Mouse (Mus musculus) limb, embryonic 13.5 days (tissue): Measurements from ENCODE around the gene Tbc1d2. TPM values are rescaled to one million over a fixed set of nuclear protein-coding genes. Genes with fewer than 3 reads are reported as not detected.
A peak's percentile ranks its signal among the peaks of the same experiment; 100 is the strongest.
"Not testable (repeated sequence)": the region's sequence is repeated elsewhere in the genome, so short reads cannot be mapped to it uniquely, and the experiment has no call there.

Experiments
- ATAC-seq: fragments of 200-750 bp; cut with Nextera tagmentation; 2 replicates; pipeline ENCODE4 v1.8.0; 2017; ENCODE audit warnings: low read depth, moderate number of reproducible peaks, moderate TSS enrichment; ENCODE audit not compliant: low FRiP score
- H3K27ac ChIP-seq: fragments of 300-500 bp; sonication (generic); 2 replicates; pipeline ENCODE4 v1.5.1; 2015; ENCODE audit warnings: inconsistent platforms, mild to moderate bottlenecking, moderate library complexity
- H3K27me3 ChIP-seq: fragments of 300-500 bp; sonication (generic); 2 replicates; pipeline ENCODE4 v1.6.1; 2015; ENCODE audit warnings: mild to moderate bottlenecking, inconsistent platforms
- H3K36me3 ChIP-seq: fragments of 300-500 bp; sonication (generic); 2 replicates; pipeline ENCODE4 v1.6.1; 2015; ENCODE audit warnings: inconsistent platforms, mild to moderate bottlenecking, moderate library complexity
- H3K4me1 ChIP-seq: fragments of 300-500 bp; sonication (generic); 2 replicates; pipeline ENCODE4 v1.6.1; 2015; ENCODE audit warnings: inconsistent platforms
- H3K4me2 ChIP-seq: fragments of 300-500 bp; sonication (generic); replicated peaks from 2 replicates; pipeline ENCODE4 v1.6.1; 2015; ENCODE audit warnings: inconsistent platforms, mild to moderate bottlenecking, moderate library complexity
- H3K4me3 ChIP-seq: fragments of 300-500 bp; sonication (generic); 2 replicates; pipeline ENCODE4 v1.5.1; 2015; ENCODE audit warnings: moderate library complexity, mild to moderate bottlenecking, inconsistent platforms
- H3K9ac ChIP-seq: fragments of 300-500 bp; sonication (generic); 2 replicates; pipeline ENCODE4 v1.6.1; 2015; ENCODE audit warnings: mild to moderate bottlenecking, inconsistent platforms
- H3K9me3 ChIP-seq: fragments of 300-500 bp; sonication (generic); 2 replicates; pipeline ENCODE4 v1.6.1; 2016; ENCODE audit warnings: inconsistent platforms
- WGBS: fragments of 180-500 bp; shearing (Covaris S2); methylation state at CpG from one replicate; pipeline ENCODE4 v1.1.7; 2015; 5-methylcytosine and 5-hydroxymethylcytosine counted together
- polyA plus RNA-seq: library from polyadenylated mRNA; unstranded; fragments of >200 nt; fragmentation: Nextera tagmentation; extraction: Ambion mirVana; gene quantifications from 2 replicates; pipeline ENCODE4 v1.2.1, GENCODE M21; 2015

The Tbc1d2 gene
- polyA plus RNA-seq, 1 experiment from 2014 or later, result 2.1 TPM

DNA sequence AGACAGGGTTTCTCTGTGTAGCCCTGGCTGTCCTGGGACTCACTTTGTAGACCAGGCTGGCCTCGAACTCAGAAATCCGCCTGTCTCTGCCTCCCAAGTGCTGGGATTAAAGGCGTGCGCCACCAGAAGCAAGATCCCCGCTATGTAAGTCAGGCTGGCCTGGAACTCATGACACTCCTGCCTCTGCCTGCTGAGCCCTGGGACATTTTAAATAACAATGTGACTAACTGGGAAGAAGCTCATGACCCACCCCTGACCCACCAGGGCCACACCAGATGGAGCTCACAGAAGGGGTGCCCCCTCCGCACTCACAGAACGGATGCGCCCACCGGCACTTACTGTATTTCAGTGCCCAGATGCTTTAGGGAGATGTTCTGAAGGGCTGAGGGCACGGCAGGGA is 12.8 kb downstream of the Tbc1d2 start:
- not testable (repeated sequence) for H3K9me3 ChIP-seq, ATAC-seq, H3K4me1 ChIP-seq, H3K27me3 ChIP-seq, H3K9ac ChIP-seq, H3K4me2 ChIP-seq, H3K4me3 ChIP-seq, H3K27ac ChIP-seq, H3K36me3 ChIP-seq
- whole genome bisulfite sequencing, result 89% methylated on average over 10 of the region's 10 CpGs

DNA sequence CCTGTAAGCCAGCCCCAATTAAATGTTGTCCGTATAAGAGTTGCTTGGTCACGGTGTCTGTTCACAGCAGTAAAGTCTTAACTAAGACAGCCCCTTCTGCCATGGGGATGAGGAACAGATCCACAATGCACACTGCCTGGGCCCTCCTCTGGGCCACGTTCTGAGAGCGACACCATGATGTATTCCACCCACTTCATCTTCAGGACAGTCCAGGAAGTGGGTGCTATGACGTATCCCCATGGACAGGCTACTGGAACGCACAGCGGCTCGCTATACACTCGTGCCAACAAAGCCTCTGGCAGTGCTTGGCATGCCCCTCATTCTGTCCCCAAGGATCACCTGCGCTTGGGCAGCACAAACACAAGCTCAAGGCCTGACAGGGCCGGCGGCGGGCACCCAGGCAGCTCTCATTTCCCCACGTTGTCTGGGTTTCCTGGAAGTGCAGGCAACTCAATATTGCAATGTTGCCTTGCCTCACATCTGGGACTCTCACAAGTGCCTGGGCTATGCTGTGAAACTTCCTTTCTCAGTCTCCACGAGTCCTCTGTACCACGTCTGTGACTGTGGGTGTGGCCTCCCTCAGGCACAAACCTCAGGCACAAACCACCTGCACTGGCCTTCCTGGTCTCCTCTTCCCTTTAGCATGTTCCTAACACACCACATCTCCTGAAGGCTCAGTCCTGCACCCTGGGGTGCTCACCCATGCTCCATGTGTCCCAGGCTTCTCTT is 14.1 kb downstream of the Tbc1d2 start:
- Histone ChIP-seq H3K4me3 (no peak overlapping the region), H3K4me2 (no peak overlapping the region)

DNA sequence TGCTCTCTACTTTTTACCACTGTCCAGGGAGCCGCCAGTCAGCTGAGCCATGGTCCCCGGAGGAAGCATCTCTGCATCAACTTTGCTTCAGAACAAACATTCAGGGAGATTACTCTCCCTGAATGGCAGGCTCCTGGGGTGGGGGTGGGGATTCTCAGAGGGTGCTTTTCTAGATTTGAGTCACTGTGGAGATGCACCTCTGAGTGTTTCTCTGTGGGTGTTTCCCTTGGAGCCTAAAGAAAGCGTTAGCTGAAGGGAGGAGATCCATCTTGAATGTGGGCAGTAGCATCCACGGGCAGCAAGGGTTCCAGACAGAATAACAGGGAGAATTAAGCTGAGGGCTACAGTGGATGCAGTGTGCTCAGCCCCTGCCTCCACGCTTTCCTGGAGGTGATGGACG is 15.1 kb downstream of the Tbc1d2 start:
- Histone ChIP-seq H3K27me3 (no peaks in the 10 kb centered on the region), H3K9ac (no peak overlapping the region), H3K9me3 (no peaks in the 10 kb centered on the region), H3K4me1 (peaks cover under 1% of the 10 kb centered on the region; the same call in 1 of the 2 replicates), H3K27ac (no peak overlapping the region), H3K36me3 (no peaks in the 10 kb centered on the region), H3K4me3 (no peak overlapping the region), H3K4me2 (no peak overlapping the region)
- 59% methylated on average over 6 of the region's 6 CpGs for WGBS
- ATAC-seq, result no peak

More for the DNA sequence above, 14.1 kb downstream of the Tbc1d2 start:
- Histone ChIP-seq H3K9me3 (no peaks in the 10 kb centered on the region), H3K27me3 (no peaks in the 10 kb centered on the region), H3K4me1 (no peaks in the 10 kb centered on the region), H3K36me3 (no peaks in the 10 kb centered on the region), H3K9ac (no peak overlapping the region), H3K27ac (no peak overlapping the region)
- 82% methylated on average over 16 of the region's 16 CpGs for WGBS
- ATAC-seq, result no peak

DNA sequence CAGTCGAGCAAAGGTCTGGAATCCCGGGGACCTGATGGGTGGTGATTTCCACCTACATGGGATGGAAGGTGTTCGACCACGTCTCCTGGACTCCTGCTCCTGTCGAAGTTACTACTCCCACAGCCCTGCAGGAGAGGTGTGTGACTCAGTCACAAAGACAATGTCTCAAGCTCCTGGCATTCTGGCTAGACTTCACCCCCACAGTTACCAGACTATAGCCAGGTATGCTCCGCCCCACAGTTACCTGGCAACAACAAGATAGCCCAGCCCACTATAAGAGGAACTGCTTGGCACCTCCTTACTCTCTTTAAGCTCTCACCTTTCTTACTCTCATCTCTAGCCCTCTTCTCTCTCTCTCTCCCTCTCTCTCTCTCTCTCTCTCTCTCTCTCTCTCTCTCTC is 16.4 kb downstream of the Tbc1d2 start:
- H3K4me3 ChIP-seq, H3K27ac ChIP-seq, H3K27me3 ChIP-seq, H3K36me3 ChIP-seq, ATAC-seq, H3K4me2 ChIP-seq, H3K9me3 ChIP-seq, H3K9ac ChIP-seq: not testable (repeated sequence)
- WGBS, result 69% methylated on average over 6 of the region's 6 CpGs
- peaks cover 12% of the 10 kb centered on the region for H3K4me1 ChIP-seq

DNA sequence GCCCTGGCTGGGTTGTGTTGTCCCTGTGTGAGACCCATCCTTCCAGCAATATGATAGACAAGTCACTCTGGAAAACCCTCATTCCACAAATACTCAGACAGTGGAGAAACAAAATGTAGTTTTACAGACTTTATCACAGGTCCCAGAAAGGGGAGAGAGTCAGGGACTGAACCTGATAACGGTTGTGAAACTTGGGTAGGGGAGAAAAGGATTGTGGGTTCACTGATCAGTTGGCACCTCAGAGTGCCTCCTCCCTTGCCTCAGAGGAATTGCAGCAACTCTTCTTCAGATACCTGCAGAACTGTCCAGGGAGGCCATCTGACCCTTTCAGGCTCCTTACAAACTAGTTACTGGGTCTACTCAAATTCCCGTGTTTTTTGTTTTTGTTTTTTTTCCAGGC is 17.5 kb downstream of the Tbc1d2 start:
- Histone ChIP-seq H3K27ac (no peak overlapping the region), H3K27me3 (no peaks in the 10 kb centered on the region), H3K4me3 (no peak overlapping the region), H3K4me2 (no peak overlapping the region), H3K4me1 (peaks cover 17% of the 10 kb centered on the region), H3K36me3 (no peaks in the 10 kb centered on the region), H3K9ac (no peak overlapping the region), H3K9me3 (no peaks in the 10 kb centered on the region)
- ATAC-seq, result no peak
- WGBS, result 70% methylated on average over 2 of the region's 2 CpGs

DNA sequence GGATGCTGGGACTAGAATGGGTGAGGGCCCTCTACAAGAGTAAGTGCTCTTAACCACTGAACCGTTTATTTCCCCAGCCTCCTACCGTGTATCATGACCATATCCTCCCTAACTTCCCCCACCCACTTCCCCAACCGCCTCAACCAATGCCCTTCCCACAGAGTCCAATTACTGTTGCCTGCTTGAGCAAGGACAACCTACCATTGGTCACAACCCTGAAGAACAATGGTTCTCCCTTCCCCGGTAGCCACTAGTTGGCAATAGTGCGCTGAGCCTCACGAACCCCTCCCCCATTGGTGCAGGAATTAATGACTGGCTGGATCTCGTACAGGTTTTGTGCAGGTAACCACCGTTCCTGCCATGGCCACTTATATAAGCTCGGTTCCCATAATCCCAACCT is 19.6 kb downstream of the Tbc1d2 start:
- Histone ChIP-seq H3K9me3 (no peaks in the 10 kb centered on the region), H3K27me3 (no peaks in the 10 kb centered on the region), H3K4me1 (peaks cover 17% of the 10 kb centered on the region), H3K27ac (no peak overlapping the region), H3K36me3 (no peaks in the 10 kb centered on the region), H3K9ac (no peak overlapping the region), H3K4me3 (no peak overlapping the region), H3K4me2 (no peak overlapping the region)
- WGBS, result 59% methylated on average over 9 of the region's 9 CpGs
- ATAC-seq, result no peak

DNA sequence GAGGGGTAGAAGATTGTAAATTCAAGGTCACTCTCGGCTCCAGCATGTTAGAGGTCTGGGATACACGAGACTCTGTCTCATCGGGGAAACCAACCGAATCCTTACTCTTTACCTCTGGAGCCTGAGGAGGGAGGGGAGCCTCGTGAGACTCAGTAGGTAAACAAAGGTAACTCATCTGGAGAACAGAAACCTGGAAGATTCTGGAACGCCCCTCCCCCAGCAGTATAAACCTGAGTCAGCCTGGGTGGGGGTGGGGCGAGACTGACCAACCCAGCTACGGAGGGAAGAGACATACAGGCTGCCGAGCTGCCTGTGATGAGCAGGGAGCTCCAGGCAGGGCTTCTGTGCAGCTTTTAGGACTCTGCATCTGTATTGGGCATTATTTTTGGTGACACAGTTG is 21.1 kb downstream of the Tbc1d2 start:
- no peaks in the 10 kb centered on the region for H3K9me3 ChIP-seq
- H3K27me3 ChIP-seq, result no peaks in the 10 kb centered on the region
- peak overlapping the region; percentile 31; the same call in 1 of the 2 replicates for H3K9ac ChIP-seq
- no peak overlapping the region for H3K27ac ChIP-seq
- H3K36me3 ChIP-seq, result no peaks in the 10 kb centered on the region
- peaks cover 17% of the 10 kb centered on the region for H3K4me1 ChIP-seq
- ATAC-seq, result no peak
- WGBS, result 24% methylated on average over 9 of the region's 9 CpGs
- no peak overlapping the region for H3K4me3 ChIP-seq
- H3K4me2 ChIP-seq, result peak overlapping the region; percentile 41

DNA sequence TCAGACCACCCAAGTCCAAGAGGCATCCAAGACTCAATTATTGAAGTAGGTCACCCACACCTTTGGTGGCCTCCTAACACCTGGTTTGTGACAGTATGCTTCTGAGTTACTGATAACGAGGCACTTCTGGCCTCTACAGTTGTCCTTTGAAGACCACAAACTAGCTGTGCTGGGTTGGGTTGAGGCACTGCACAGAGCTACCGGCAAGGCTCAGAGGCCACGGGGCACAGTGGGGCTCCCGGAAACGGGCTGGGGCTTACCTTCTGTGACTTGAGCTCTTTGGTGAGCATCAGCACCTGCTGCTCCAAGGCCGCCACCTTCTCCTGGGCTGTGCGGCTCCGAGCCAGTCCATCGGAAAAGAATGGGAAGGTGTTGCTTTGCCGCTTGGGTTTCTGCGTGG is 21.9 kb downstream of the Tbc1d2 start:
- Histone ChIP-seq H3K27ac (no peak overlapping the region), H3K36me3 (no peaks in the 10 kb centered on the region), H3K9me3 (no peaks in the 10 kb centered on the region), H3K9ac (no peak overlapping the region), H3K27me3 (no peaks in the 10 kb centered on the region), H3K4me1 (peaks cover 17% of the 10 kb centered on the region), H3K4me2 (no peak overlapping the region), H3K4me3 (no peak overlapping the region)
- ATAC-seq, result no peak
- WGBS, result 71% methylated on average over 11 of the region's 11 CpGs

DNA sequence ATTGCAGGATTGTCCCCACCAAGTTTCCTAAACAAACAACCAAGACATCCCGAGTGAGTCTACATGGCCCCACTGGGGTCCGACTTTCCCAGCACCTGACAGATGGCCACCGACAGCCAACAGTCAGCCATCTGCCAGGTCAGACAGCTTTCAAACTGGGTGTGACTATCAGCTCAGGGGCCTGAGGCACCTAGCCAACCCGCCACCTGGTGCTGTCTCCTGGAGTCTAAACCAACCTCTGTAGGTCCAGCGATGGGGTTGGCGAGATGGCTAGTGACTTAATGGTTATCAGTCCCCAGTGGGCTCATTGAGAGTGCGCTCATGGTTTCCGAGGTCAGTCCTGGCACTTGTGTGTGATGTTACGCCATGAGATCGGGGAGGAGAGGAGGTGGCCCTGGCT is 24.9 kb downstream of the Tbc1d2 start:
- H3K4me1 ChIP-seq, result peaks cover 17% of the 10 kb centered on the region
- no peak overlapping the region for H3K4me3 ChIP-seq
- H3K9ac ChIP-seq, result no peak overlapping the region
- H3K27ac ChIP-seq, result no peak overlapping the region
- peaks cover 13% of the 10 kb centered on the region for H3K27me3 ChIP-seq
- 81% methylated on average over 10 of the region's 10 CpGs for WGBS
- no peak overlapping the region for H3K4me2 ChIP-seq
- ATAC-seq, result no peak
- no peaks in the 10 kb centered on the region for H3K36me3 ChIP-seq
- no peaks in the 10 kb centered on the region for H3K9me3 ChIP-seq

DNA sequence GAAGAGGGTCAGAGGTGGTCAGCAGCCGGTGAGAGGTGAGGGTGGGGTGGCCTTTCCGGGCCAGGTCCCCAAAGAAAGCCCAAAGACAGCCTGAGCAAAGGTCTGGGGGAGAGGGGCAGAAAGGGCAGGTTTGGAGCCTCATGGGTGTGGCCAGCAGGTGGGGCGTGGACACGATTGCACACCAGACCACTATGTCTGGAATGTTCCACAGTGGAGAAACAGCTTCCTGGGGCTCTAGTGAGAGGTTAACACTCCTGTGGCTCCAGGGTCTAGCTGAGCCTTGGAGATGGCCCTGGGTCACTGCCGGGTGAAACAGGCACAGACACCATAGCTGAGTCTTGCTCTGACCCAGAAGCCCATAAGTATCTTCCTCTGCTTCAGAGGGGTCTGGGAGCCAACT is 27.0 kb downstream of the Tbc1d2 start:
- 84% methylated on average over 5 of the region's 5 CpGs for WGBS
- Histone ChIP-seq H3K9me3 (no peaks in the 10 kb centered on the region), H3K9ac (no peak overlapping the region), H3K27ac (no peak overlapping the region), H3K4me3 (no peak overlapping the region), H3K4me2 (no peak overlapping the region), H3K36me3 (no peaks in the 10 kb centered on the region), H3K4me1 (no peaks in the 10 kb centered on the region), H3K27me3 (peaks cover 20% of the 10 kb centered on the region)
- no peak for ATAC-seq

DNA sequence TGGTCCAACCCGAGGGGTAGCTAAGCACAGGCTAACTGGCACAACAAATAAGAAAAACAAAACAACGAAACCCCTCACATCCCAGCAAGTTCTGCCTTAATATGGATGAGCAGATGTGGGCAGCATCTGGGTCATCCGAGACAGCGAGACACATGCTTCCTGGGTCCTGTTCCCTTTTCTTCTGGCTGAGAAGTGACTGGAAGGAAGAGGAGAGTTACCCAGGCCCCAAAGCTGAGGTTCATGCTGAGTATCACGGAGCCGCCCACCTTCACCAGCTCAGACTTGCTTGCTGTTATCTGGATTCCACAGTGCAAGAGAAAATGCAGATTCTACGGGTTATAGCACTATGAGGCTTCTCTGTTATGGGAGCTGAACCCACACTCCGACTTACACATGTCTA is 29.1 kb downstream of the Tbc1d2 start:
- Histone ChIP-seq H3K9me3 (no peaks in the 10 kb centered on the region), H3K9ac (no peak overlapping the region), H3K4me2 (no peak overlapping the region), H3K27ac (no peak overlapping the region), H3K36me3 (no peaks in the 10 kb centered on the region), H3K4me1 (no peaks in the 10 kb centered on the region), H3K27me3 (peaks cover 20% of the 10 kb centered on the region), H3K4me3 (no peak overlapping the region)
- no peak for ATAC-seq
- 71% methylated on average over 8 of the region's 8 CpGs for WGBS

DNA sequence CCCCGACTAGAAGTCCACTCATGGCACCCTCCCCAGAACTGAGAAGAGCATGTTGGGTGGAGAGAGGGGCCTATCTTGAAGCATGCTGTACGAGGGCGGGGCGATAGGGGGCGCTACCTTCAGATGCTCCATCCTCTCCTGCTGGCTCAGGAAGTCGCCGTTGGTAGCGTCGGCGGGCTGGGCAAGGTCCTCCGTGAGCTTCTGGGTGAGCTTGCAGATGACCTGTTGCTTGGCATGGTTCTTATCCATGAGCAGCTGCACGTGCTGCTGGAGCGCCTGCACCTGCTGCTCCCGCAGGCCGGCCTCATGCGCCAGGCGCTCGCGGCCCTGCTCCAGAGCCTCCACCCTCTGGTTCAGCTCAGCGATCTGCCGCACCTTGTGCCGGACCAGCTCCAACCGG is 29.7 kb downstream of the Tbc1d2 start:
- 12% methylated on average over 23 of the region's 23 CpGs for WGBS
- no peak for ATAC-seq

DNA sequence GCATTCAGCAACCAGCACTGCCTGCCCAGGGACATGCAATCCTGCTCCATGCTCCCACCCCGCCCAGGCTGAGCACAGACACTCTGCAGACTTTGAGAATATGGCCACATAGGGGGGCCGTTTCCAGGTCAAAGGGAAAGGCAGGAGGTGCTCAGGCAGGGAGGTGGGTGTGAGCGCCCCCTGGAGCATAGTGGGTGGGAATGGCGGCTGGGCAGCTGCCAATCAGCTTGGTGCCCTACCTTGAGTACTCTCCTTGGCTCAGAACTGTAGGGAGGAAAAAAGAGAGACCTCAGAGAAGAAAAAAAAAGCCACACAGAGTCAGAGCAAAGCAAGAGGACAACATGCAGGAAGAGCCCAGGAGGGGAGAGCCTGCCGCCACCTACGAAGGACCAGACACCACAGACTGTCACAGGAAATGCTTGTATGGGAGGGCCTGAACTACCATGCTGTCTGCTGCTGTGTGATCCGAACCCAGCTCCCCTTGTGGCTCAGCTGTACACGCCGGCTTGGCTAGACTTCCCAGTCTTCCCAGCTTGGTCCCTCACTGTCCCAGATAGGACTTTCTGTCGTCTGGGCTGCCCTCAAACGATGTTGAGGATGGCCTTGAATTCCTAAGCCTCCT is 31.7 kb downstream of the Tbc1d2 start:
- Histone ChIP-seq H3K4me1 (no peaks in the 10 kb centered on the region), H3K4me2 (no peak overlapping the region), H3K9me3 (no peaks in the 10 kb centered on the region), H3K27ac (no peak overlapping the region), H3K27me3 (peaks cover 33% of the 10 kb centered on the region), H3K36me3 (no peaks in the 10 kb centered on the region), H3K4me3 (no peak overlapping the region), H3K9ac (no peak overlapping the region)
- no peak for ATAC-seq
- WGBS, result 70% methylated on average over 11 of the region's 11 CpGs

More for the DNA sequence above, 29.7 kb downstream of the Tbc1d2 start:
- Histone ChIP-seq H3K9me3 (no peaks in the 10 kb centered on the region), H3K27me3 (peaks cover 24% of the 10 kb centered on the region), H3K4me2 (peak overlapping the region; percentile 17; the same call in 1 of the 2 replicates), H3K4me1 (no peaks in the 10 kb centered on the region), H3K4me3 (no peak overlapping the region), H3K9ac (no peak overlapping the region), H3K27ac (no peak overlapping the region), H3K36me3 (no peaks in the 10 kb centered on the region)
